Mouse (Mus musculus): Measurements from ENCODE around the gene Llph. TPM values are rescaled to one million over a fixed set of nuclear protein-coding genes. Genes with fewer than 3 reads are reported as not detected.
"Not testable (repeated sequence)": the region's sequence is repeated elsewhere in the genome, so short reads cannot be mapped to it uniquely, and the experiment has no call there.

Llph gene
- 10 to 100 TPM; 69.8 to 87.7 (median 80.8) TPM for polyA plus RNA-seq (2017; shearing (Covaris generic))

DNA sequence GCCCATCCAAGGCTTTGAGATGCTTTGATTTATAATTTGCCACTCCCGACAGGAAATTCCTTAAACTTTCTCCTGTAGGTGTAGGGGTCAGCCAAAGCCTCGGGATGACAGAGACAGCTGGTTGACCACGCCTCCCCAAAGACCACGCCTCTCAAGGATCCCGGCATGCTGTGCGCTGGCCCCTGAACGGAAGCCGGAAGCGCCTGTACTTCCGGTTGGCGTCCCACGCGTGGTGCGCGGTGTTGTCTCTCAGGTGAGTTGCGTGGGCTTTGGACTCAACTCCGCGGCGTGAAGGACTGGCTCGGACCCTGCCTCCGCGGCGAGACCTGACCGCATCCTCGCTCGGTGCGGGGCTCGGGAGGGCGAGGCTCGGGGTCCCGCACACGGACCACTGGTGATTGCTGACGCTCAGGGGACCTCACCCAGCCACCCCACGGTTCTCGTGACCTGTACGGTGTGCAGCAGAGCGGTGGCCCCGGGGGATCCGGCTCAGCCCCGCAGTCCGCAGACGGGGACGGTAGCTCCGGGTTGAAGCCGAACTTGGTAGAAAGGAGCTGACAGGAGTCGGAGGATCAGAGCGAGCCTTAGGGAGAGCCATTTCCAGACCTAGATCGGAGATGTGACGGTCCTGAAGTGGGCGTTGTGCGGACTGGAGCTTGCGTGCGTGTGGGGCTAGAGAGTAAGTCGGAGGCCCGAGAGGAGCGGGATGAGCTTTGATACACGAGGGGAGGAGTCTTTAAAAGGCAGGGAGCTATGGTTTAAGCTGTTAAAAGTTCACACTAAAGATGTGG is at the start of gene Llph:
Llph (plus strand) TSS at position 200 of the 791 bp plus-strand sequence.
- ATAC-seq: peak; percentile 95

DNA sequence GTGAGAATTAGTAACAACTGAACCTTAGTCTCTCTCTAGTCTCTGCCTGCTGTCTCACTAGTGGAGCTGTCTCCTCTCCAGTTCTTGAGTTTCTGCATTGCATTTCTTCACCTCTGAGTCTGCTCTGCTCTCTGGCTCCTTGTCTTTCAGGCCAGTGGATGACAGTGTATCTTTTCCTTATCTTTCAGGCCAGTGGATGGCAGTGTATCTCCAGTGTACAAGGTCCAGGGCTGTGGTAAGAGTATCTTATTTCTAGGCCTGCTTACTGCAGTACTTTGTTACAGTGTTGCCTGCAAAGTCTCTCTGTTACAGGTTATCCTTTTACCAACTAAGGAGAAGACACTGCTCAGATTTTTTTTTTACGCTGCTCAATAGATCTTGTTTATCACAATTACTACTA is 44.0 kb upstream of the Llph start:
- peak; percentile 68 for ATAC-seq

DNA sequence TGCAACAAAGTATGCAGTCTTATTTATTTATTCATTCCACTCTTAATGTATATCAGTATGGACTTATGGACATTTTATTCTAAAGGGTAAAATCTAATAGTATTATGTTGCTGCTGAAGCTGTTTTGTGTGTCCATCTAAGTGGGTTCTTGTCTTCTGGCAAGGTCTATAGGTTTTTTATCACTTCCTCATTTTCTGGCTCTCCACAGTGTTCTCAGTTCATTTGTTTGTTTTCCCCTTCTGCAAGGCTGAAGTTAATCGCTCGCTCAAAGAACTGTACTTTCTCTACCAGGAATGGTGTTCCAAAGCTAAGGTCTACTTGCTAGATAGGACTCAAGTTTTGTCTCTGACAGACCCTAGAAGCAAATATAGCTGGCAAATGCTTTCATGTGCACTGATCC is 43.5 kb upstream of the Llph start:
- ATAC-seq: no peak

DNA sequence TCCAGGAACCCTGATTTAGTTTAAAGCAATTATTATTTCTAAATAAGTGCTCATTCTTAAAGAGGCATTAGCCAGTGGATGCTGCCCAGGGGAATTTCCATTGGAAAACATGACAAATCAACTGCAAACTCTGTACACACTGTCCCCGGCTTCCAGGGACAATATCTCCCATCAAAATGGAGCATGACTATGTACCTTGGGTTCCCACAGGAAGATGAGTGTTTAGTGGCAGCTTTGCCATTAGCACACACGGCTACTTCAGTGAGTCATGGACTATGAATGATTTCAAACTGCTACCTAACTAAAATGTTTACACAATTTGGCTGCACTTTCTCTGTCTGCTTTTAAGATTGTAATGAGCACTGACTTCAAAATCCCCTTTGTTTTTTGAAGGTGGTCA is 38.4 kb upstream of the Llph start:
- no peak for ATAC-seq

DNA sequence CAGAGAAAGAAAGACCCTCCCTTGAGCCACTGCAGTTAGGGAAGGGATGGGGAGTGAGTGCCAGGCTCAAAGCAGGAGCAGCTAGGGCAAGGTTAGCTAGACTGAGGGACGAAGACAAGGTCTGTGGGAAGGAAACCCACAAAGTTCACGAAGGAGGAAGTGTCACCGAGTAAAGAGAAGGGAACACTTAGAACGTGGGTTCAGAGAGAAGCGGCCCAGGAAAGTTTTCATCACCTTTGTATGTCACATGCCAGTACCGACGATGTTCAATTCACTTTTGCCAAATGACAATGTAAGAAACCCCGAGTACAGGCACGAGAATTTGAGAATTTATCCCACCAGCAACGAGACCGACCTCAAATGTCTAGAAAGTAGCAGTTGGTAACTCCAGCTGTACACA is 37.6 kb upstream of the Llph start:
- no peak for ATAC-seq

DNA sequence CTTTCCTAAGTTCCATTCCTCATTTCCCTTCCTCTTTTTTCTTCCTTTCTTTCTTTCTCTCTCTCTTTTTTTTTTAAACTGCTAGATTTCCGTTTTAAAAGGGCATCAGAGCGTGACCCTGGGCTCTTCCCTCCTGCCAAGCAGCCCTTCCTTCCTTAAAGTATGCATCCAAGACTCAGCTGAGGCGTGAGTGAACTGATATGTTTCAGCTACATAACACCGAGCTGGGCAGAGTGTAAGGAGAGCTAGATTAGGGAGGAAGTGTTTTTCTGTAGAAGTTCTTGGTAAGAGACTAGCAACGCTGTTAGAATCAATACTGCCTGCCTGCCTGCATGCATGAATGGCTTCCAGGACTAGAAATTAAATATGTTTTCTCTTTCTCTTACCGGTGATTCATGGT is 37.1 kb upstream of the Llph start:
- ATAC-seq: no peak

DNA sequence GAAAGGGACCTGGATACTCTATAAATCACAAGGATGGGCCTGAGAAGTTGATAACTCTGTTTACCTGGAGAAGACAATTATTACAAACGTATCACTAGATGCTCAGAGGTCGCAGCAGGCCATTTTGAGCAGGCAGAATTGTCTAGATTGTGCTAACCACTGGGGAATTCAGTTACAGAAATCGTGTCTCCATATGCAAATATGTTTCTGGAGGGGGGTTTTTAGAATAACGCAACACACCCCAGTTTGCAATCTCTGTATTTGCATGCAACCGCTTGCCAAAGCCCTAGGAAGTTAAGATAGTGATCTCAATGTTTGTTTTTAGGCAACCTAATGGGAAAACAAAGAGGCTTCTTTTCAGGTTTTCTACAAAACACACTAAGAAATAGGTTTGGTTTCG is 35.7 kb upstream of the Llph start:
- no peak for ATAC-seq

DNA sequence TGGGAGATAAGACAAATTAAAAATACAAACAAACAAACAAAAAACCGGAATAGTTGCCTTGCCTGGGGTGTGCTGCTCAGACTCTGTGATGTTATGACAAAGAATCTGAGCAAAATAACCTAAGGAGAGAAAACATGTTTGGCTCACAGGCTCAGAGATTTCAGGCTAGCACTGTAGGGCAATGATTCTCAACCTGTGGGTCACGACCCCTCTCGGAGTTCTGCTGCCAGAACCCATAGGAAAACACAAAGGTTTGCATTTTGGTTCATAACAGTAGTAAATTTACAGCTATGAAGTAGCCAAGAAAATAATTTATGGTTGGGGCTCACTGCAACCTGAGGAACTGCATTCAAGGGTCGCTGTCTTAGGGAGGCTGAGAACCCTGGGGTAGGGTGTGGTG is 34.6 kb upstream of the Llph start:
- no peak for ATAC-seq

DNA sequence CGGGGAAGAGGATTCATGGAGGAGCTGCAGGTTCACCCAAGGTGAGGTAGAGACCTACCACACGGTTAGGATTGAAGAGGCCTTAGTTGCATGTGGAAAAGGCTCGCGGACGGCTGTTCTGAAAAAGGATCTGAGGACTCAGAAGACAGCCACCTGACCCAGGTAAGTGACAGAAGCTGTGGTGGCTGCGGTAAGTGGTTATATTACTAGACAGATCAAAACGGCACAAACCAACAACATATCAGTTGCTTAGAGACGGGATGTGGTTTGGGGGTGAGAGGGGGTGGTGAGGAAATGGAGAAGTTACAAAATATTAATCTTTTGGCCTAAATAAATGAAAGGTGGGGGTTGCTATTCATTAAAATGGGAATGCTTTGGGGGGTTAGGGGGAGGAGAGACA is 33.6 kb upstream of the Llph start:
- ATAC-seq: peak; percentile 96

DNA sequence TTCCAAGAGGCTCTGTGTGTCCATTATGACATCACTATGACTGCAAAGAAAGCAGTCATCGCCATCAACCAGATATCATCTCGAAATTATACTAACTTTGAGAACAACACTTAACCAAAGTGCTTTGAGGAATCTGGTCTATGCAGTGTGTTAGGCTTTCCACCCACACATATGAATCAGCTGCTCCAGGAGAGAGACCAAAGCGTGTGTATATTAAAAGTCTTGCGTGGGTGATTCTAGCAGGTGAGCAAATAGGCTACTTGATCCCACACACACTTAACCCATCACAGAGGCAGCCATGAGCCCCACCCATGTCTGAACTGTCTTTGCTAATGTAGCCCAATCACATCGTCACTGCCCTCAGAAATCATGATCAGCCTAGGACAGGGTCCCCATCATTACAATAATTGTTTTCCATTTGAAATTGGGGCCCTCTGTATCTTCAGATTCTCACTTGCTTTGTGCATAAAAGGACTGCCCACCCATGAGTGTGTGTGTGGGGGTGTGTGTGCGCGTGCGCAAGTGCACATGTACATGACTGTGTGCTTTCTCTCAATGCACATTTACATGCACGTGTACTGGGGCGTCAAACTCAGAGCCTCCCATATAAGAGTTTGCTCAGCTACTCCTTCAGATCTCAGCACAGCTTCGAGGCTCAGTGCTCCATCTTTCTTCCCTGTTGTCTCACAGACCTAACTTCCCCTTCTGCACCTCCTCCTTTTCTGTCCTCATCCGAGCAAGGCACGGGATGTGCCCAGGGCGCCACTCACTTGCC is 29.6 kb upstream of the Llph start:
- peak; percentile 21 for ATAC-seq

DNA sequence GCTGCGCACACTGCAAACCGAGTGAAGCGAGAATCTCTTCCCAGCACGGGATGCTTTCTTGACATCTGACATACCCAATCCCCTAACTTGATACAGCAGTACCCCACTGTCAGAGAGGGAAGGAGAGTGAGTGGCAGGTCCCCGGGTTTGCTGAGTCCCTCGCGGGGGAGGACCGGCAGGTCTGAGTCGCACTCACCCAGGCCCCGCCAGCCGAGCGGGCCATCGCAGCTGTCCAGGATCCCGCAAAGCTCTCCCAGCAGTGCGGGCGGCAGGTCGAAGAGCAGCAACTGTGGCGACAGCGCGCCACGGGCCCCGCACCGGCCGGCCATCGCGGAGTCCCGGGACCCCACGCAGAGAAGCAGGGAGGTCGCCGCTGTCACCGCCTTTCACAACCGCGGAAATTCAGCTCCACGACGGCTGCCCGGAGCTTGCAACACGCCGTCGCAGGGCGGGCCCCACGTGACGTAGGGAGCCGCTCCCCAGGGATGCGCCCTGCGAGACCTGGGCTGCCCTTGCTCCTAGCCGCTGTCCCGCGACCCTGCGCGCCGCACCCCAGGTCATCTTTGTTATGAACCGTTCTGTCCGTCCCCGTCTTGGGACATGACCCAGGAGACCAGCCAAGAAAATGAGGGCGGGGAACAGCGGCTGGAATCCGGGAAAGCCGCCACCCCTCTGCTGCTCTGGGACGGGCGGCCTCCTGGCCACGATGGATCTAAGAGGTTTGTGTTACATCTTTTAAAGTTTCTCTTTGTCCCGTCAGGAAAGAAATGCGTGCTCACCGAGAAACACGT is 25.5 kb upstream of the Llph start, which contains the start of gene Tmbim4:
Tmbim4 (plus strand) TSS at position 460 of the 791 bp plus-strand sequence.
- ATAC-seq: peak; percentile 52

DNA sequence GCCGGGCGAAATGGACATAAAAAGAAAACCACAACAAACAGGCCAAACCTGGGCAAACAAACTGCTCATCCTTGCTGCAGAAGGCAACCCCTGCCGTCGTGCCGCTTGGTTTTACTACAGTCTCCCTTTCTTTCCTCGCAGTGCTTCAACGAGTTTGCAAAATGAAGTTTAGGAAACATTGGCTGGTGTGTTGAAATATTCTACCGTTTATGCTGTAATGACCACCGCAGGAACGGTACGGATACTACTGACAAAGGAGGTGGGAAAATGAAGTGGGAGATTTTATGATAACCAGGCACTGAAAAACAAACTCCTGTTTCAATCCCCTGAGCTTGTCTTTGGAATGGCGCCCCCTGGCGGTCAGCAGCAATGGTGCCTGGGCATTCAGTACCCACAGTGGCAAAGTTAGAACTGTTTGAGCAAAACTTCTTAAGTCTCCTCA is 24.9 kb upstream of the Llph start, which contains the start of gene Irak3:
Irak3 (minus strand) TSS at position 170 of the 442 bp plus-strand sequence.
- peak; percentile 79 for ATAC-seq

DNA sequence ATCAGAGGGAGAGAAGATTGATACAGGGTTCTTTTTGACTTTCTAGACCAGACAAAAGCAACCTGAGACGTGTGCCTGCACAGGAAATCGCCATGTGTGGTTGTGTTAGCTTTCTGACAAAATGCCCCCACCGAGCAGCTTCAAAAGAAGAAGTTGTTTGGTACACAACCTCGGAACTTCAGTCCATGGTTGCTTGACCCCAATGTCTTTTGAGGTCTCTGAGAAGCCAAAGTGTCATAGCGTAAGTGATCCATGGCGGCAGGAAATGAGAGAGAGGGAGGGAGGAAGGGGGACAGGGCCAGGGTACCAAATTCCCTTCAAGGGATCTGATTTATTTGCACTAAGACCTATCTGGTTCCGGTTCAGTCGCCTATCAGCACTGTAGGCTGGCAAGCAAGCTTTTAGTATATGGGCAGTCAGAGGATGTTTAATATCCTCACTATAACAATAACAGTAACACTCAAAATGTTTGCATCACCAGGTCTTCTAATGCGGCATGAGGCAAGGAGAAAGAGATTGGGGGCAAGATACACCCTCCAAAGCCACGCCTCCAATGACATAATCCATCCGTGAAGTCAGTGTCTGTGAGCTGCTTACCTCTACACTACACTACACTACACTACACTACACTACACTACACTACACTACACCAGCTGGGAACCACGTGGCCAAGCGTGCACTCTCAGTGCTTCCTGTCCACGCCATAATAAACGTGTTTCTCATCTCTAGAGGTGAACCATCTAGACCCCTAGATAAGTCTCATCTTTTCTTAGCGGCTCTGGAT is 24.2 kb upstream of the Llph start:
- peak; percentile 24 for ATAC-seq

DNA sequence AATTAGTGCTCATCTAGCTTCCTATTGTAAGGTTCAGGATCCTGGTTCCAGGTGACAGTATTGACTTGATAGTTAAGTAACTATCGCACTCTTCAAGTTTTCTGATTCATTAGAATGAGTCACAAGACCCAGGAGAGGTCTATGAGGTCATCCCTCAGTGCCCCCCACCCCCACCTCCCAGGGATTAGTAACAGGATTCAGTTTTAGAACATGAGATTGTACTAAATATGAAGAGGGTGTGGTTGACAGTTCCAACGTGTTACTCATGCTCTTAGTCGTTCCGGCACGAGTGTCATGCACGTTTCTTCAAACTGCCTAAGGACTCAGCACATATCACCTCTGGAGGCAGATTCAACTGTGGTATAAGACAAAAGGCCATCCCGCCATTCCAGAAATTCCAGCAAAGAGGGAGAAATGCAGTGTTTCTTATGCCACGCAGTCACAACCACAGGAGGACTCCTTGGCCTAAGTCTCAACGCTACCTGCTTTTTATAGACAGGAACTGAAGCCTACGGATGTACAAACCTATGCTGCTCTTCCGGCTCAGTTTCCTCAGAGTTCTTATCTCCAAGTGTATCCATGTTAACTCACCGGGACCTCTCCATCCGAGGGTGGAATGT is 22.2 kb upstream of the Llph start:
- ATAC-seq: no peak

DNA sequence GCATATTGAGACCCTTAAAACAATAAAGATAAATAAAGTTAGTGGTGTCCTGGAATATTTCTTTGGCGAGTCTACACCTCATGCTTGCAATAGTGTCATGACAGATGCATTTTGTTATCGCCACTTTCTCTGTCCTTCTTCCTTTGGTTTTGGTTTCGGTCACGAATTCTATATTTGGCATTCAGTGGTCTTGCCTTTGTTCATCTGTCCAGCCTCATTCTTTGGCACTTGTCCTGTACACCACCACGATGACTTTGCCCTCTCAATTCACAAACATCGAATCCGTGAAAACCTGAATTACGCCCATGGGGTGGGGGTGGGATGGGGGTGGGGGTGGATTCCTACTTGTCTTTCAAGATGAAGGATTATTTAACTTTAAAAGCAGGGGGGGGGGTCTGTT is 18.9 kb upstream of the Llph start:
- no peak for ATAC-seq

DNA sequence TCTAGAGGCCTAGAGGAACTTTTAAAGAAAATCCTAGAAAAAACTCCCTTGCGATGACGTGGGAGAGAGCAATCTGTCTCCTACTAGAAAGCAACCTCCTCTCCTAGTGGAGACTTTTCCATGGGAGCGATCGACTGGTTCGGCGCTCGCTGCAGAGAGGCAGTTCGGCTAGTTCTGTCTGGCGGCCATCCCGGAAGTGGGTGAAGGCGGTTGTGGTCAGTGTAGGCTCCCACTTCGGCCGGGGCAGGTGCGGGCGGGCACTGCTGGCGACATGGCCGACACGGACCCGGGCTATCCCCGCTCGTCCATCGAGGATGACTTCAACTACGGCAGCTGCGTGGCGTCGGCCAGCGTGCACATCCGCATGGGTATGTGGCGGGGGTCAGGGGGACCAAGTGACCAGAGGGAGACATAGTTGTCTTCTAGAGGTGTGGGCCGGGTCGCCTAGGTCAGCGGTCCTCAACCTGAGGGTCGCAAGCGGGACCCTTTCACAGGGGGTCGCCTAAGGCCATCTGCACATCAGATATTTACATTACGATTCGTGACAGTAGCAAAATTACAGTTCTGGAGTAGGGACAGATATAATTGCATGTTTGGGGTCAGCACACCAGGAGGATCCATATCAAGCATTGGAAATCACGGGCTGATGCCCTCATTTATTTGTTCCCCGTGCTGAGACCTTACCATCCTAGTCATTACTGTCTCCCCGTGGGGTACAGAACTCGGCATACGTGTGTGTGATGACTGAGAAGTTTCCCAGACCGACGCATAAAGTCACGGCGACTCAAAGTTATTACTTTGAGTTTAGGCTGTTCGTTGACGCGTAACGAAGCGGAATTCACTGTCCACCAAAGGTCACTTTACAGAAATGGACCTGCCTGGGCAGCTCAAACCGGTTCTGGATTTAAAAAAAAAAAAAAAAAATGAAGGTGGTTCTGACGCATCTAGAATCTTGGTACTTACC is 18.0 kb upstream of the Llph start:
- peak; percentile 63 for ATAC-seq

DNA sequence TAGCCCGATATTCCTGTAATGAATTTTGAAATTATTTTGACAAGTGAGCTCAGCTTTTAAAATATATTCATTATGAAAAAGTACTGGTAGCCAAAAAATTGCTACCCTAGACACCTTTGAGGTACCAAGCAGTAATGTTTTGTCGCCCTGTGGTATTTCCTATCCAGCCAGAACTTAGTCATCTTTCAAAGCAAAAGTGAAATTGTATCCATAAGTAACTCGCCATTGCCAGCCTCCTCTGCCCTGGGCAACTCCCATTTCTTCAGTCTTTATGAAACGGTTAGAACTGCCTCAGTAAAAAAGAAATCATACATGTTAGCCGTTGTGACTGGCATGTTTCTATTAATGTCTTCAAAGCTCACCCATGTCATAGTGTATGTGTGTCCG is 17.3 kb upstream of the Llph start:
- peak; percentile 79 for ATAC-seq

DNA sequence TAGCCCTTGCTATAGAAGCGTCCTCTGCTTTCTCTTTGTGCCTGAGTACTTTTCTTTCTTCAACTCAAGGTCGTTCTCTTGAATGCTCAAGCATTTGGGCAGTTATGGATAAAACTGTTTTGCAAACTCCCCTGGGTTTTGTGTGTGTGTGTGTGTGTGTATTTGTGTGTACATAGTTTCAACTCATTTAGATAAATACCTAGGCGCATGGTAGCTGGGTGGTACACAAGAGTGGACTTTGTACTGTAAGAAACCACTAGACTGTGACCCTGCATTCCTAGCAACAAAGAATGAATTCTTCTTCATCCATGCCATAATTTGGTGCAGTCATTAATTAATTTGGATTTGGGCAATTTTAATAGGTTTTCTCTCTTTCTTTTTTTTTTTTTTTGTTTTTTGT is 16.8 kb upstream of the Llph start:
- no peak for ATAC-seq

DNA sequence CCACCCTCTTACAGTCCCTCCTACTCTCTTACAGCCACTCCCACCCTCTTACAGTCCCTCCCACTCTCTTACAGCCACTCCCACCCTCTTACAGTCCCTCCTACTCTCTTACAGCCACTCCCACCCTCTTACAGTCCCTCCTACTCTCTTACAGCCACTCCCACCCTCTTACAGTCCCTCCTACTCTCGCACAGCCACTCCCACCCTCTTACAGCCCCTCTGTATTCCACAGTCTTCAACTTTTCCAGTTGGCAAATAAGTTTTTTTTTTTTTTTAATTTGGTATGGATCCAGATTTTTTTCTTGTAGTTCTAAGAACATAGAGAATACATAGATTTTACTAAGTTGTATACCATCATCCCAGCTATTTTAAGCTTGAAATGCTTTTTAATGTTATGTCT is 9.8 kb upstream of the Llph start:
- not testable (repeated sequence) for ATAC-seq

DNA sequence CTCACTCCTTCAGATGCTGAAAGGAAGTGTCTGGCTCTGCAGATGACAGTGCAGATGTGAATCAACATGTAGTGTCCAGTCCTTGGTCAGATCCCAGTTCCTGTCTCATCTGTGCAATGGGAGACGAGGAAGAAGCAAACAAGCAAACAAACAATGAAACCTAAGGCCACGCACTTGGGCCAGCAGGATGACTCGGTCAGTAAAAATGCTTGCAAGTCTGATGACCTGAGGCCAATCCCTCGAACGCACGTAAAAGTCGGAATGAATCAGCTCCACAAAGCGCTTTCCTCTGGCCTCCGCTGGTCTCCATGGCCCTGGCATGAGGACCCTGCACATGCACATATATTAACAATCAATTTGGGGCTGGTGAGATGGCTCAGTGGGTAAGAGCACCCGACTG is 7.9 kb upstream of the Llph start:
- no peak for ATAC-seq
